Mouse (Mus musculus) kidney, postnatal 14 days (tissue): ENCODE results near the gene Lamtor5.
"Not testable (repeated sequence)": the region's sequence is repeated elsewhere in the genome, so short reads cannot be mapped to it uniquely, and the experiment has no call there.

ENCODE experiments used
- DNase-seq: peaks from one replicate; pipeline ENCODE4 v3.0.0; 2022; ENCODE audit warnings: mixed read lengths

Gene Lamtor5

DNA sequence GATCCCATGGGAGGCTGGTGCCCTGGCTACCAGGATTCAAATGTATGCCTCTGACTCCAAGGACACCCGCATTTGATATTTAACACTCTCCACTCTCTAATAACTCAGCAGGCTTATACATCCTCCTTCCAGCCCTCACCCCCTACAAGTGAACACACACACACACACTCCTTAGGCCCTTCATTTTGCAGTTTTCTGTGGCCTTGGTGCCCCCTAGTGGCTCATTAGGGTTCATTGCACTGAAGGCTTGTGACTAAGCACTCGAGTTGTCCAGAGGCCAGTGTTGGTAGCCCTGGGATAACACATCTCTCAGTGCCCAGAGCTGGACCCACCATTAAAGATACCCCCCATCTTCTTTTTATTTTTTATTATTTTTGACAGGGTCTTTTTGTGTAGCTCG is 4.8 kb upstream of the Lamtor5 start:
- peak; percentile 74 for DNase-seq

DNA sequence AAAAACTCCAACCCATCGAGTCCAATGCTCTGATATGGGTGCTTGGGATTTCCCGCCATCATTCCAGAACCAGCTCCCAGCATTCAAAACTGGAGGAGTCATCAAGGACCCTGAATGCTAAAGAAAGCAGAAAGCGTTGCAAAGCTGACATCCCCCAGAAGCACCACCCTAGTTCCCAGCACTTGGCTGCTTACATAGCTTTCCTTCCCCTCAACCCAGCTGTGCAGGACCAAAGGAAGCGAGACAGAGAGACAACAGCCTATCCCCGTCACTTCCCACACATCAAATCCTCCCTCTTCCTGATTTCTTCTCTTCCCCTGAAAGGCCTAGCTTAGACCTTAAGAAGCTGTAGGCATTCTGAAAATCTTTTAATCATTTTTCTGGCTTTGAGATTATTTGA is 3.3 kb upstream of the Lamtor5 start:
- no peak for DNase-seq

DNA sequence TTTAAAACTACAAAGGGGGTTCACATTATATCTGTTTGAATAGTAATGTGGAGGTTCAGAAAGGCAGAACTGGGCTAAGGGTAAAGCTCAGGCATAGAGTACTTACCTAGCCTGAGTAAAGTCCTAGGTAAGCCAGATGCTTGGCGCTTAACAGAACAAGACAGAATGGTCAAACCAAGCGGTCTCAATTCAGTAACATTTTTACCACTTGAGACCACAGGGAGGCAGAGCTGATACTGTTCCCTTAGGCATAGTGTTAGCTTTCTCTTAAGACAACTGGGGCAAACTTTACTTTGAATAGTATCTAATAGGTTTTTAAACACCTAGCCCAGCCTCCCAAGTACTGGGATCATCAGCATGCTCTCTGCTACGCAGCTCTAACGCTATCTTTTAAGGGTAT is 2.7 kb upstream of the Lamtor5 start:
- DNase-seq = peak; percentile 24

DNA sequence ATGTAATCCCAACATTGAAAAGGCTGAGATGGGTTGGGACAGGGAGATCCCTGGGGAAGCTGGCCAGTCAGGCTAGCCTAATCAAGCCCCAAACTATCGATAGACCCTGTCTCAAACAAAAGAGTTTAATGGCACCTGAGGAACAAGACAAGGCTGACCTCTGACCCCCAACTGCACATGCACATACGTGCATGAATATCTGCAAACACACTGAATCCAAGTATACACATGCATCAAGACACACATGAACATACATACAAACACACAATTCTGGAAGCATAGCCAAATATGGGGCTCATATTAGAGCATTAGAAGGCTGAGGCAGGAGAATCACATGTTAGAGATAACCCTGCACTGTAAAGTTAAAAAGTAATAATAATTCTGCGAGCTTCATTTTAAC is 2.0 kb upstream of the Lamtor5 start:
- DNase-seq = no peak

DNA sequence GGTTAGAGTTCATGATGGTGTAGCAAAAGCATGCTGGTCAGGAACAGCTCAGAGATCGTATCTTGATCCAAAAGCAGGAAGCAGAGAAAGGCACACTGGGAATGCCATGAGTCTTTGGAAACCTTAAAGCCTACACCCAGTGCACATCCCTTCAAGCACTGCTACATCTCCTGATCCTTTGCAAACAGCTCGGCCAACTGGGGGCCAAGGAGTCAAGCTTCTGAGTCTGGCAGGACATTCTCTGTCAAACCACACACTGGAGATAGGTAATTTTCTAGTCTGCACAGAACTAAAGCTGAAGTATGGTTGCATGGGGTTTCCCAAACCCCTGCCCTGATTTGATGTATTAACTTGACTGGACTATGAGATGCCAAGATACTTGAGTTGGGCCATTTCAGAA is 7.5 kb downstream of the Lamtor5 start:
- no peak for DNase-seq

DNA sequence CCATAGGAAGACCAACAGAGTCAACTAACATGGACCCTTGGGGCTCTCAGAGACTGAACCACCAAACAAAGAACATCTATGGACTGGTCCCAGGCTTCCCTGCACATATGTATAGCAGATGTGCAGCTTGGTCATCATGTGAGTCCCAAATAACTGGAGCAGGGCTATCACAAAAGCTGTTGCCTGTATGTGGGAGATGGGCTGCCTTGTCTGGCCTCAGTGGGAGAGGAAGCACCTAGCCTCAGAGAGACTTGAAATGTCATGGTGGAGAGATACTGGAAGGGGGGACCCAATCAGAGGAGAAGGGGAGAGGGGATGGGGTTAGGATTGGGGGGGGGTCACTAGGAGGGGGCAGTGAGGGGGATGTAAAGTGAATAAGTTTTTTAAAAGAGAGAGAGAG is 8.7 kb downstream of the Lamtor5 start:
- no peak for DNase-seq

DNA sequence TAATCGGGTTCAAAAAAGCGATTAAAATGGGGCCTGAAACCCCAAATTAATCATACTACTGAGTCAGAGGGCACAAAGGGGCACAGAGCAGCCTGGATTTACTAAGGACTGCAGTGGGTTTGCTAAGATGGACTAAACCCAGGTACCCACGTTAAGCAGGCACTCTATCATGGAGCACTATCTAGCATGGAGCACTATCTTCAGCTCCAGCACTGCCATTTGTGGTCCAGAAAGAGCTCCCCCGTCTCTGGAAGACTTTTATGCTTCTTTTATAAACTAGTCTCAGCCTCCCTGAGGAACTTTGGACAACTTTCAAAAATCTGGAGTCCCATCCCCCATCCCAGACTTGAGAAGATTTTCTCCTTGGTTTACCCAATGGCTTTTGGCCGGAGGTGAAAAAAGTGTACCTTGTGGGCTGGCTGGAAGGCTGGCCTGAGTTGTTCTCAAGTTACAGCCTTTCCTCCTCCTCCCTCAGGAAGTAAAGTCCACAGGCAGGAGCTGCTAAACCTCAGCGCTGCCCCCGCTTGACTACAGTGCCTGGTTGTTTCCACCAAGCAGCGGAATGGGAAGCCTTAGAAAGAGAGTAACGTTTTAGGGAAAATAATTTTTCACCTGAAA is 12.2 kb downstream of the Lamtor5 start, which contains the start of gene Slc16a4:
TSS of gene Slc16a4 (plus strand) at position 467 of the 618 bp plus-strand sequence.
- peak; percentile 89 for DNase-seq

DNA sequence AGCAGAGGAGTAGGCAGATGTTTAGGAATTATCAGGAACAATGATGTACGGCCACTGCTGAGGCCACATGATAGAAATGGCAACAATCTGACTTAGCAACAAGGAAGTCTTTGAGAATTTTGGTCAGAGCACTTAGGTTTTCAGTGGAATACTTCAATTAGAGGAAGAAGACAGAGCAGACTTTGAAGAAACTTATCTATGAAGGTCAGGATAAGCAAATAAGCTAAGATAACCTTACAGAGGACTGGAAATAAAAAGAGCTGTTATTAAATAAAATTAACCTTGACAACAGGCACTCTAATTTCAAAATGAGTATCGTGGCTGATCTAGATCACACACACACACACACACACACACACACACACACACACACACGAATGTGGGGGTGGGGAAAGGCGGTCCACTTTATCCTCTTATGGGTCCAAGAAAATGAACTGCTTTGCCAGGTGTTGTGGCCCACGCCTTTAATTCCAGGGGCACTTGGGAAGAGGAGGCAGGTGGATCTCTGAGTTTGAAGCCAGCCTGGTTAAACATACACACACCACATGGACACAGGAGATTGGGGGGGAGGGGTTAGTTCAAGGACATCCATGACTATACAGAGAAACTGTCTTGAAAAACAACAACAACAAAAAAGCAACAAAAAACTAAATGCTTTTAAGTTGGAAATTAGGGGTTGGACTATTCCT is 17.2 kb downstream of the Lamtor5 start:
- no peak for DNase-seq

DNA sequence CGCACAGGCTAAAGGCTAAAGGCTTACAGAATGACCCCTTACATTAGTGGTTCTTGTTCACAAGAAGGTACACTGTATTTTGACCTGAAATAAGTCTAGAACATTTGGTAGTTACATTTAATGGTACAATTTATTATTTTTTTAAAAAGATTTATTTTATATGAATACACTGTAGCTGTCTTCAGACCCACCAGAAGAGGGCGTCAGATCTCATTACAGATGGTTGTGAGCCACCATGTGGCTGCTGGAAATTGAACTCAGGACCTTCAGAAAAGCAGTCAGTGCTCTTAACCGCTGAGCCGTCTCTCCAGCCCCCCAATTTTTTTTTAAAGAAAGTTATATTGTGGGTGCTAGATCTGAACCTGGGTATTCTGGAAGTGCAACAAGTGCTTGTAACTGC is 18.3 kb downstream of the Lamtor5 start:
- DNase-seq = not testable (repeated sequence)

DNA sequence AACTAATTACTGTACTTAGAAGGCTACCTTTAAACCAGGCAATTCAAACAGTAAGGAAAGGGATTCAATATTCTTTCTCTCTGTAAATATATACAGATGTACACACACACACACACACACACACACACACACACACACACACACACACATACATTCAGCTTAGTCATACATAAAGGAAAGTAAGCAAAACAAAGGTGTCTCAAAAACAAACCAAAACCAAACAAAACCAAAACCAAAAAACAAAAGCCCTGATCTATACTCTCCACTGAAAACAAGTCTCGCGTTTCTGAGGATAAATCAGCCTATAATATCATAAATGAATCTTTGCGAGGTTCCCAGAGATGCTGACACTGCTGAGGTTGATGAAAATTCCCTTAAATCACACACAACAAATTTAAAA is 38.7 kb downstream of the Lamtor5 start:
- no peak for DNase-seq

DNA sequence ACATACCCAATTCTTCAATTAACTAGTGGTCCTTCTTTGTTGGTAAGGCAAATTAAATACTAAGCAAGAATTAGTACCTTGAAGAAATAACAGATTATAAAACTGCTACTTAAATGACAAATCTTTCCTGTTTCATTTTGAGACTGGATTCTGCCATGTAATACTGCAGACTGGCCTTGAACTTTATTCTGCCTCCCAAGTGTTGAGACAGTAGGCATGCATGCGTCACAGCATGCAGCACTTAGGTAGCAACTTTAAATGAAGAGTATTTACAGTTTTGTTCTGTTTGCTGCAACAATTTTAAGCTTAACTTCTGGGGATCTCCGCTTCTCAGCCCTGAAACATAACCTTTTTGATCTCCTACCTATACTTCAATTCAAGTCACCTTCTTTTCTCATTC is 42.5 kb downstream of the Lamtor5 start:
- DNase-seq = no peak

DNA sequence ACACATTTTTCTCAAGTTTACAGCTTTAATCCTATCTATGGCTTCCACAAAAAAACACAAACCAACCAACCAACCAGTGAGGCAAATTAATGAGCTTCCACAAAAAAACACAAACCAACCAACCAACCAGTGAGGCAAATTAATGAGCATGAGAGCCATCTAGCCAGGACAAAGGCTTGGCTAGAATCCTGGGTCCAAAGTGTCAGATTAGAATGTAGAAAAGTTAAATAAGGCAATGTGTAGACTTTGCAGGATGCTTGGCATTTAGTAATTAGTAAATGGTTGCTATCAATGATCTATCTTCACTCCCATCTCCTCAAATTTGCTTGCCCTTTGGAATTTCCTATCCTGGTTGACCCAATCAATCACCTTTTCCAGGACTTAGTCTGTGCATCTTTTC is 43.1 kb downstream of the Lamtor5 start:
- peak; percentile 35 for DNase-seq

DNA sequence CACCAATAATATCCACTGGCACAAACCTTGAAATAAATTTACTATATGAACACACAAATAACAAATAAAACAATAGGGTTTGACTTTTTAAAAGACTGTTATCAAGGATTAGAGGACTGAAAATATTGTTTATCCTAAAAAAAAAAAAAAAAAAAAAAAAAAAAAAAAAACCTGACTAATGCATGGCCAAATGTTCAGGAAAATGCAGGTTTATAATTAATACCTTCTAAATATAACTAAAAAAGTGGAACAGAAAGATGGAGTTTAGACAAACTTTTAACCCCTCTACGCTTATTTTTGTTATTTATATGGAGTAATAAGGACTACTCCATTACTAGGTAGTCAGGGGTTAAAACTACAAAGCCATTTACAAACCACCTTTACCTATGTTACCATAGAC is 47.8 kb downstream of the Lamtor5 start:
- no peak for DNase-seq

DNA sequence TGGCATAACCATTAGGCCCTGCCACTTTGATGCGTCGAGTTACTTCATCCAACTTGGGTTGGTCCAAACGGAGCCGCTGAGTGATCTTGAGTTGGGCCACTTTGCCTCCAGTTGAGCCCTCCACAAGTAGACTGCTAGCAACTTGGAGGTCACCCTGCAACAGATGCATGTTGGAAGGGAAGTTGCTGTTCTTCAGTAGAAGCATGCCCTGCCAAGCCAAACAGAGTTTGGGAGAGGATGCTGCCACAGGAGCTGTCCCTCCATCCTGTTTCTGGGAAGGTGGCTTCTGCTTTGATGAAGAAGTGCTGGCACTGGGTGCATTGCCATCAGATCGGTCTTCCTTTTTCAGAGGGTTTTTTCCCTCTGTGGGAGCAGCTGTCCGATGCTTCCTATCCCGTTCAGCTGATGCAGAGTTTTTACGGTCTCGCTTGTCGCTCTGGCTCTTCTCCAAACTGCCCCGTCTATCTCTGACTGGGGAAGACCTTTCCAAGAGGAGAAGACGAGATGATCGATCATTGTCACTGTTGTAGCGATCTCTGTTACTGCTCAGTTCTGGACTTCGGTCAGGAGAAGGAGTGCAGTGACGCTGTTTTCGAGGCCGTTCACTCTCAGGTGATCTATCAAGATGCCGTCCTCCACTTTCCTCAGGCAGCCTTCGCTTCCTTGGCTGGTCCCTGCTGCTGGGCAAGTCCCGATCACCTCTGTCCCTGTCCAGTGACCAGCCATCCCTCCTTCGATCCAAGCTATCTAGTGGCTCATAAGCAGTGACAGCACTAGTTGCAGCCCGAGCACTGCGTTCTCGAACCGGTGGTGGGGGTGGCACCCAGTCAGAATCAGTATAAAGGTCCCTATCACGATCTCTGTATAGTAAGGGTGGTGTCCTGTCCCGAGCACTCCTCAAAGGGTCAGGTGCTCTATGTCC is 52.1 kb downstream of the Lamtor5 start:
- no peak for DNase-seq

DNA sequence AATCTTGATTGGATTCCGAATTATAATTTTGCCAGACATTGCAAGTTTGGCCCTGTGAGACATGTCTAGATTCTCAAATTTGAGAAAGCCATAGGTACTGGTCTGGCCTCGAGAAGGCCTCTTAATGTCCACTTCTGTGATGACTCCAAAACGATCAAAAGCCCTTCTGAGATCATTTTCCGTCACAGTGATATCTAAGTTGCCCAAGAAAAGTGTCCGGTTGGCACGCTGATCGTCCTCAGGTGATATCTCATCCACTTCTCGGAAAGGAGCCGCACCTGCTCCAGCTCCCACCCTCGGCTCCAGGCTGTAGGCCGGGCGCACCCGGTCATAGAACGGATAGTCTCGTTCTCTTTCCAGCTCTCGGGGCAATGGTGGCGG is 53.1 kb downstream of the Lamtor5 start:
- no peak for DNase-seq

DNA sequence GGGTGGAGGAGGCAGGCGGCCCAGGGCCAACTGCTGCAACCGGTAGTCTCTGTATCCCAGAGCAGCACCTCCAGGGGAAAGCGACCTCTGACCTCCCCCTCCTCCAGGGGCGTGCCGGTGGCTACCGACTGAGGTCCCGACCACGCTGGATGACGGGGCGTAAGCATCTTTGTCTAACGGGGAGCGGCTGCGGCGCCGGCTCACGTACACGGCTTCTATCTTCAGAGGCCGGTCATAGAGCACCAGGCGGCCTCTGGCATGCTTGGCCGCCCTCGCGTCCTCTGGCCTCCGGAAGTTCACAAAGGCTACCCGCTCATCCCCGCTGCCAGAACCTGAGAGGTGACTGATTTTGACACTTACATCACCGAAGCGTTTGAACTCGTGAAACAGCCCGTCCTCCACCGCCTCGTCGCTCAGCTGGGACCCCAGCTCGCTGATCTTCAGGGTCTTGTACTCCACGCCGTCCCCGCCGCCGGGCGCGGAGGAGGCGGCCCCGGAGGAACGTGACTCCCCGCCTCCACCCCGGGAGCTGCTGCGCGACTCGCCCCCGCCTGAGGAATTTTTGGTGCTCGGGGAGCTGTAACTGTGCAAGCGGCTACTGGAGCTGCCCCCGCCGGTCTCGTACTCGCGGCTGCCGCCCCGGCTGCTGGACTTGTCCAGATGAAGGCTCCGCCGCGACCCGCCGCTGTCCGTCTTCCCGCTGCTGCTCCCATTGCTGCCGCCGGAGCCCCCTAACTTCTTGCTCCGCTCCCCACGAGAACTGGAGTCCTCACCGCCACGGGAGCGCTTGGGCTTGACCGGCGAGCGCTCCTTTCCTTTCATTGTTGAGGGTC is 53.7 kb downstream of the Lamtor5 start:
- DNase-seq = peak; percentile 71

DNA sequence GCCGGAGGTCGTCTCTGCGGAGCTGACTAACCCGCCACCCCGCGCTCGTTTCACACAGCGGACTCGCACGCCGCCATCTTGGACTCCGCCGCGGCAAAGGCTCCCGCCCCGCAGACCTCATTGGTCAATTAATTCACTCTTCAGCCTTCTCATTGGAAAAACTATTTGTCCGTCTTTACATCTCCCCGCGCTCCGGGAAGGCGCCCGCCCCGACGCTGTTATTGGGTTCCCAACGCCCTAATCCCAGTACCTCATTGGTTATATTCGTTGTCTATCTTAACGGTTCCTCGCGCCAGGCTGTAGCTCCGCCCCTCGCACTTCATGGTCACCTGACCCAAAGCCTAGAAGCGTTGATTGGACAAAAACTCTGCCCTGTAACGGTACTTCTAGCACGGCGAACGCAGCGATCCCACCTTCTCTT is 54.3 kb downstream of the Lamtor5 start:
- peak; percentile 97 for DNase-seq
